Mouse (Mus musculus) liver, adult 2 months (tissue): ENCODE measurements at regions not wholly inside any gene's neighbourhood (a gene's known extent, or its start where the extent isn't known, plus 50 kb on each side); places are given as distances from the start of the nearest gene placed in this dataset.
A peak's percentile ranks its signal among the peaks of the same experiment; 100 is the strongest.

Experiments
- DNase-seq: peaks from one replicate; pipeline ENCODE4 v3.0.0-alpha.2; 2011; ENCODE audit warnings: low read depth, low spot score; ENCODE audit errors: extremely low read depth
- H3K27ac ChIP-seq: fragments of 200-500 bp; replicated peaks from 2 replicates; pipeline ENCODE4 v1.5.1; 2012; ENCODE audit warnings: low read depth, mild to moderate bottlenecking, control low read depth, inconsistent platforms, low read length; ENCODE audit not compliant: insufficient read depth
- H3K27me3 ChIP-seq: fragments of 200-500 bp; 2 replicates; pipeline ENCODE4 v1.6.1; 2012; ENCODE audit warnings: mild to moderate bottlenecking, moderate library complexity, low read length, inconsistent platforms; ENCODE audit not compliant: control insufficient read depth, insufficient read depth
- H3K36me3 ChIP-seq: fragments of 200-500 bp; 2 replicates; pipeline ENCODE4 v1.6.1; 2012; ENCODE audit warnings: low read length, inconsistent platforms; ENCODE audit not compliant: control insufficient read depth, insufficient read depth
- H3K4me1 ChIP-seq: fragments of 200-500 bp; 2 replicates; pipeline ENCODE4 v1.6.1; 2011; ENCODE audit warnings: low read length; ENCODE audit not compliant: control insufficient read depth, insufficient read depth
- H3K4me3 ChIP-seq: fragments of 200-500 bp; 2 replicates; pipeline ENCODE4 v1.5.1; 2011; ENCODE audit warnings: low read depth, mild to moderate bottlenecking, control low read depth, low read length, moderate library complexity; ENCODE audit not compliant: insufficient read depth
- H3K79me2 ChIP-seq: fragments of 200-500 bp; 2 replicates; pipeline ENCODE4 v1.6.1; 2012; ENCODE audit warnings: inconsistent platforms, mild to moderate bottlenecking, low read length, moderate library complexity; ENCODE audit not compliant: control insufficient read depth, insufficient read depth
- H3K9ac ChIP-seq: fragments of 200-500 bp; 2 replicates; pipeline ENCODE4 v1.6.1; 2012; ENCODE audit warnings: low read depth, mild to moderate bottlenecking, control low read depth, inconsistent platforms, low read length
- CTCF ChIP-seq: fragments of 200-500 bp; IDR thresholded peaks from 2 replicates; pipeline ENCODE4 v1.5.1; 2011; ENCODE audit warnings: low read depth, low read length, control low read depth
- POLR2A ChIP-seq: fragments of 200-500 bp; IDR thresholded peaks from 2 replicates; pipeline ENCODE4 v1.6.1; 2011; ENCODE audit warnings: low read length, control low read depth; ENCODE audit not compliant: insufficient read depth; ENCODE audit errors: extremely low read depth
- WGBS: fragments of 180-500 bp; shearing (Covaris S2); methylation state at CpG from one replicate; pipeline ENCODE4 v1.1.7; 2018; 5-methylcytosine and 5-hydroxymethylcytosine counted together

GRCm38 (mm10) chr6:70714239-70714638 lies 77.8 kb downstream of the Rpia start:
- Histone ChIP-seq H3K36me3 (no peaks in the 10 kb centered on the region), H3K9ac (no peak overlapping the region), H3K79me2 (no peaks in the 10 kb centered on the region), H3K4me1 (no peaks in the 10 kb centered on the region), H3K27ac (no peak overlapping the region), H3K4me3 (no peak overlapping the region), H3K27me3 (0 out of 2 replicates have a peak, but pooled peaks cover 2% of the 10 kb centered on the region)
- WGBS = 12% methylated on average over 6 of the region's 6 CpGs
- peak; percentile 55 for DNase-seq
- TF ChIP-seq CTCF (peak; percentile 61), POLR2A (no peak)

GRCm38 (mm10) chr6:70713665-70714064 lies 78.4 kb downstream of the Rpia start:
- H3K79me2 ChIP-seq = no peaks in the 10 kb centered on the region
- H3K27ac ChIP-seq = no peak overlapping the region
- WGBS = 71% methylated on average over 6 of the region's 6 CpGs
- no peak overlapping the region for H3K9ac ChIP-seq
- no peak overlapping the region for H3K4me3 ChIP-seq
- H3K27me3 ChIP-seq = no peaks in the 10 kb centered on the region
- no peak for DNase-seq
- no peaks in the 10 kb centered on the region for H3K36me3 ChIP-seq
- no peaks in the 10 kb centered on the region for H3K4me1 ChIP-seq
- TF ChIP-seq CTCF (no peak), POLR2A (no peak)

GRCm38 (mm10) chr6:70713118-70713517 lies 78.9 kb downstream of the Rpia start:
- 27% methylated on average over 7 of the region's 7 CpGs for WGBS
- peak; percentile 17 for DNase-seq
- H3K27ac ChIP-seq = no peak overlapping the region
- no peaks in the 10 kb centered on the region for H3K27me3 ChIP-seq
- H3K79me2 ChIP-seq = no peaks in the 10 kb centered on the region
- H3K9ac ChIP-seq = no peak overlapping the region
- H3K4me1 ChIP-seq = no peaks in the 10 kb centered on the region
- H3K4me3 ChIP-seq = no peak overlapping the region
- TF ChIP-seq CTCF = no peak
- TF ChIP-seq POLR2A = no peak
- no peaks in the 10 kb centered on the region for H3K36me3 ChIP-seq

- Histone ChIP-seq H3K27ac (no peak overlapping the region), H3K9ac (no peak overlapping the region), H3K4me3 (no peak overlapping the region), H3K36me3 (no peaks in the 10 kb centered on the region), H3K79me2 (no peaks in the 10 kb centered on the region), H3K27me3 (no peaks in the 10 kb centered on the region), H3K4me1 (no peaks in the 10 kb centered on the region)
- DNase-seq = peak; percentile 62
- TF ChIP-seq CTCF (peak; percentile 82), POLR2A (no peak)
- WGBS = 11% methylated on average over 7 of the region's 7 CpGs
Measured at GRCm38 (mm10) chr6:70709338-70710055, 82.5 kb downstream of the Rpia start.

GRCm38 (mm10) chr6:70695596-70695995 lies 96.4 kb downstream of the Rpia start:
- H3K79me2 ChIP-seq = no peaks in the 10 kb centered on the region
- 95% methylated on average over 26 of the region's 26 CpGs for WGBS
- H3K4me3 ChIP-seq = no peak overlapping the region
- H3K36me3 ChIP-seq = no peaks in the 10 kb centered on the region
- no peaks in the 10 kb centered on the region for H3K27me3 ChIP-seq
- H3K9ac ChIP-seq = no peak overlapping the region
- no peaks in the 10 kb centered on the region for H3K4me1 ChIP-seq
- no peak overlapping the region for H3K27ac ChIP-seq
- TF ChIP-seq POLR2A (no peak), CTCF (no peak)
- no peak for DNase-seq
